Mouse (Mus musculus) cerebellum, adult 18-20 months (tissue): ENCODE results near the gene Tacstd2.
A peak's percentile ranks its signal among the peaks of the same experiment; 100 is the strongest.
"Not testable (repeated sequence)": the region's sequence is repeated elsewhere in the genome, so short reads cannot be mapped to it uniquely, and the experiment has no call there.

Experiments used
- DNase-seq, 2 experiments: peaks; one replicate each; pipeline ENCODE4 v3.0.0; 2021

Gene Tacstd2

DNA sequence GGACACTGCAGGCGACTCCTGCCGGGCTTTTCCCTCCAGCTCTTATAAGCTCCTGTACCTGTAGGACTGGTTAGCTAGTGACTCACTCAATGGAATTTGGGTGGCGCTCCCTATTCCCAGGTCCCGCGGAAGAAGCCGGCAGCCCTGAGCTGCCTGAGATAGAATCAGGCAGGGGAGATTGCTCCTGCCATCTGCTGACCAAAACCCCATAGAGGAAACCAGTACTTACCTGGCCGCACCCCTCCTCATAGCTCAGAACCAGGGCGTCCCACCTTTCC, at the start of gene Tacstd2:
Tacstd2 (minus strand) TSS at position 20 of the 278 bp plus-strand sequence.
- DNase-seq = no peak

GRCm38 (mm10) chr6:67566270-67566669, 30.7 kb upstream of the Tacstd2 start:
- DNase-seq = no peak

DNA sequence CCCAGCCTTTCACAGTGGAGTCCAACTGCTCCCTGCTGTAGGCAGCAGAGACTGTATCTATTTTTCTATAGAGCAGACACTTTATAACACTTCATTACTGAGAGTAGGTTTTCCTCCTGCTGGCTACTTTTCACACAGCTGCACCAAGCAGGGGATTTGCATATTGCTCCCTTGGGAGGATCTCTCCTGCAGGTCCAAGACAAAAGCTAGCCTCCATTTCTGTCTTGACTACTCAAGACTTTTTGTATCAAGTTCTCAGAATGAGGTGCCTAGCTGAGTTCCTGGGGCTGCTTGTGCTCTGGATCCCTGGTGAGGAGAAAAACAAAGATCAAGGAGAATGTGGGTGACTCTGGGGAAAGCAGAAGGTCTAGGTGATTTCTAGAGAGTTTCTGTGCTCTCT, 19.8 kb upstream of the Tacstd2 start:
- DNase-seq = no peak

- DNase-seq = no peak
These were observed 14.0 kb upstream of the Tacstd2 start for GRCm38 (mm10) chr6:67549550-67549949.

DNA sequence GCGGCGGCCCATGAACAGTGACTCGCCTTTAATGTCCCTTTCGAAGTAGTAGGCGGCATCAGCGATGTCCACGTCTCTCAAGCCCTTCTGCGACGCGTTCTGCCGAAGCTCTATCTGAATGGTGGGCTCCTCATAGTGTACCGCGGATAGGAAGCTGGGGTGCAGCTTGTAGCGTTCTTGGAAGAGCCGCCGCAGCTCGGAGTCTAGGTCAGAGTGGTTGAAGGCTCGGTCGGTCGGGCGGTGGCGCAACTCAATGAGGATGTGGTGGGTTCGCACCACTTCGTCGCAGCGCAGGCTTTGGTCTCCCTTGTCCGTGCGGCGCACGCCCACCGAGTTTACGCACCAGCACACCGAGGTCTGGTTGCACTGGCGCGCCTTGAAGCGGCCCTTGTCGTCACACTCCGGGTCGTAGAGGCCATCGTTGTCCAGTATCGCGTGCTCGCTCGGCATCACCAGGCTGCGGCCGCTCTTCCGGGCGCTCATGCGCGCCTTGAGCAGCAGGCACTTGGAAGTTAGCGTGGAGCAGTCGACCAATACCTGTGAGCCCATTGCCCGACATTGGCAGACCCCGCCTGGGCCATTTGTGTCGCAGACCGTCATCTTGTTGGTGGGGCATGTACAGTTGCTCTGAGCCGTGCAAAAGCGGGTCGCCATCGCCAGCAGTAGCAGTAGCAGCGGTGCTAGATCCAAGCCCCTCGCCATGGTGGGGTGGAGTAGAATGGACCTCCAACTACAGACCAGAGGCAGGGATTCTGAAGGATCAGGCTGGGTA, 405 bp downstream of the Tacstd2 start:
- no peak for DNase-seq

GRCm38 (mm10) chr6:67534191-67535004, 1.2 kb downstream of the Tacstd2 start:
- no peak for DNase-seq

DNA sequence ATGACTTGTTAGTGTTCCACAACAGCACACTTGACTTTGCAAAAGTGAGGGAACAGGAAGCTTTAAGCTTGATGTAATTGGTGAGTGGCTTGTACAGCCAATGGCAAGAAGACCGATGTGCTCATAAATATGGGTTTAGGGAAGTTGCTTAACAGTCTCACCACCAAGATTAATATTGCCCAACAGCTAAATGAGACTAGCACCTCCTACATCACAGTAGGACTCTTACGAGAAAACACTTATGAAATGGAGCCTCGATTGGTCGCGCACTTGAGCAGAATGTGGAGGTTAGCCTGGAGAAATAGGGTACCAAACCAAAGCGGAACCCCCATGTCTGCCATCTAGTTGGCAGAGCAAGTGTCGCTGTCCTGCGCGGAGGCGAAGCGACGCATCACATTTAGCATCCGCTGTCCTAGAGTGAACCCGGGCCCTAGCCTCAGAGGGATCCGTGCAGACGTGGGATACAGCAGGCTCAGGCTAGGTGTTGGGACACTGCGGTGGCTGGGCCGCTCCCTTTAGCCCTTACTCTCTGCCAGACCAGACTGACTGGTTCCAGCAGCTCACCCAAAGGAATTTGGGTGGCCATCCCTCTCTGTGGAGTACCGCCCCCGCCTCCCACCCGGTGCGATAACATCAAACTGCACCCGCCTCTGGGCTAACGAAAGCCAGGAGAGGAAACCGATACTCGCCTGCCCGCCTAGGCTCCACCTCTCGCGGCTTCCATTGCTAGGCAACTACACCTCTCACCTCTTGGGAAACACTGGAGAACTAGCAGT, 2.7 kb downstream of the Tacstd2 start:
- DNase-seq = no peak

- no peak for DNase-seq
These were observed 3.8 kb downstream of the Tacstd2 start for GRCm38 (mm10) chr6:67531822-67532162.

- peak in 1 of 2 experiments; percentile 7 for DNase-seq
These were observed 4.4 kb downstream of the Tacstd2 start for GRCm38 (mm10) chr6:67530992-67531821.

DNA sequence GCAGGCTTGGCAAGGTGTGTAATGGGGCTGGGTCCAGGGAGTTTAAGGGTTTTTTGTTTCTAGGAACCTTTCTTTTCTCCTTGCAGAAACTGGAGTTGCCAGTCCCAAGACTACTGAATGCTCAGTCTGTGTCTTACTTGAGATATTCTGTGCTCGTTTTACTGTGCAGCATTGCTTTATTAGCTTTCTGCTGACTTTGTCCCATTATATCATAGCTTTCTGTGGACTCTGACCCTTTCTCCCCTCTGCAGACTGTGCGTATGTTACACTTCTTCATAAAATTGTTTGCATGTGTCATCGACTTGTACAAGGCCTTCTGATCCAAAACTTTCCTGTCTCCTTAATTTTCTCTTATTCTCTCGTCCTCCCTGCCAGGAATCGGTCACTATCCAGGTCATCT, 9.2 kb downstream of the Tacstd2 start:
- no peak for DNase-seq

- DNase-seq = peak in 1 of 2 experiments; percentile 9
These were observed 24.8 kb downstream of the Tacstd2 start for GRCm38 (mm10) chr6:67510752-67511151.

DNA sequence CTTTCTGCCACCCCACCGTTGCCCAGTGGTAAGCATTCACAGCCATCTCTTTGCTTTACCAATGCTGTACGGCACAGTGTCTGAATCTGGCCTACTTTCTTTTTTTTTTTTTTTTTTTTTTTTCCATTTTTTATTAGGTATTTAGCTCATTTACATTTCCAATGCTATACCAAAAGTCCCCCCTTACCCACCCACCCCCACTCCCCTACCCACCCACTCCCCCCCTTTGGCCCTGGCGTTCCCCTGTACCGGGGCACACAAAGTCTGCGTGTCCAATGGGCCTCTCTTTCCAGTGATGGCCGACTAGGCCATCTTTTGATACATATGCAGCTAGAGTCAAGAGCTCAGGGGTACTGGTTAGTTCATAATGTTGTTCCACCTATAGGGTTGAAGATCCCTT, 33.7 kb downstream of the Tacstd2 start:
- DNase-seq = not testable (repeated sequence)

DNA sequence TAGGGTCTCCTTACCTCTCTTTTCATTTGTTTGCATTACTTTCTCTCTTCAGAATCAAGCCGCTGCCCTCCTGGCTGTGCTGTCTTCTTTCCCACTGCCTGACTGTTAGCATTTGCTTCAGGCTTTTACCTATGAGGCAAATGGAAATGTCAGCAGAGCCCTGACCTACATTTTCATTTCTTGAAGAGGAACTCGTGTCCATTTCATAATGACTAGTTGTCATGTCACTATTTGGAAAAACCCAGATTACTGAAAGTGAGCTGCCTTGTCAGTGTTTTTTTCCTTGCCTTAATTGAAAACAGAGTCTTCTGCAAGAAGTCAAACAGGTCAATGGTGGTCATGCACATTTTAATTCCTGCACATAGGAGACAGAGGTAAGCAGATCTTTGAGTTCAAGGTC, 43.8 kb downstream of the Tacstd2 start, which contains the start of gene Il23r:
Il23r (minus strand) TSS at position 101 of the 400 bp plus-strand sequence.
- DNase-seq = no peak
